Mouse (Mus musculus) CD4-positive, CD25-positive, alpha-beta regulatory T cell, adult 4 months (primary cell): Measurements from ENCODE around the gene Ptprg. TPM values are rescaled to one million over a fixed set of nuclear protein-coding genes. Genes with fewer than 3 reads are reported as not detected.

Experiments used
- ATAC-seq: one replicate; pipeline ENCODE4 v1.8.0; 2017
- polyA plus RNA-seq, 2 experiments: library from polyadenylated mRNA; unstranded; fragments of 100-300 nt; shearing (Covaris generic); gene quantifications; one replicate each; pipeline ENCODE4 v1.2.1; 2017

Ptprg gene
- polyA plus RNA-seq, 2 experiments from 2014 or later: not detected

DNA sequence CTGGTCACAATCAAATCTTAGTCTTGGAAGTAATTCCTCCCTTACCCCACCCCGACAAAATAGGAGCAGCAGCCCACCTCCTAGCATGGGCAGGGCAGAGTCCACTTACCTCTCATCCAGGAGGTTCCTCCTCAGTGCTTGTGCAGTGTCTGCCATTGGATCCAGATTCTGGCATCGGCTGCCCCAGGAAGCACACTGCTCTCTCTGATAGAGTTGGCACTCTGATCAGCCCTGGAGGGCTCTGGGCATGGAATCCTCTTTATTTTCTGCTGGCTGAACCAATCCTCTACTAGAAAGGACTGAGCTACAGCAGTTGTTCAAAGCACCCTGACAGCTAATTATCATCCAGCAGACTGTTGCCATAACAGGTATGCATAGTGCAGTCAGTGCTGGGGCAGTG lies 272.2 kb downstream of the Ptprg start:
- no peak for ATAC-seq

DNA sequence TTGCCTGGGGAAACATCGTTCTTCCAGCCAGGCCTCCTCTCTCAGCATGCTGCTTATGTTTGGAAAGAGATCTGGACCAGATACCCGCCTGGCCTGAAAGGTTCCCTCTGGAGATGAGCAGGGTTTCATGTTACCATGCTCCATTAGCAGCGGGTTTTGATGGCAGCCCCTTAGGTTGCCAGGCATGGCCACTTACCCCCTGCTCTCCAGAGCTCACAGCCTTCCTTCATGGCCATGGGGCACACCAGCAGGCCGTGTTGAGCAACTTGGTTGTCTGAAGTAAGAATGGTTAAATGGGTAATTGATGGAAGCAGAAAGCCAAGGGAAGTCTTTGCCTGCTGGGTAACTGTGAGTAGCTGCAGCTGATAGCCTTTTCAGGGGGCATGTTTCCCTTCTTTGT lies 274.8 kb downstream of the Ptprg start:
- ATAC-seq: no peak

GRCm38 (mm10) chr14:11833678-11834077 lies 280.3 kb downstream of the Ptprg start:
- ATAC-seq: no peak

GRCm38 (mm10) chr14:11835706-11836445 lies 282.5 kb downstream of the Ptprg start:
- ATAC-seq: no peak

DNA sequence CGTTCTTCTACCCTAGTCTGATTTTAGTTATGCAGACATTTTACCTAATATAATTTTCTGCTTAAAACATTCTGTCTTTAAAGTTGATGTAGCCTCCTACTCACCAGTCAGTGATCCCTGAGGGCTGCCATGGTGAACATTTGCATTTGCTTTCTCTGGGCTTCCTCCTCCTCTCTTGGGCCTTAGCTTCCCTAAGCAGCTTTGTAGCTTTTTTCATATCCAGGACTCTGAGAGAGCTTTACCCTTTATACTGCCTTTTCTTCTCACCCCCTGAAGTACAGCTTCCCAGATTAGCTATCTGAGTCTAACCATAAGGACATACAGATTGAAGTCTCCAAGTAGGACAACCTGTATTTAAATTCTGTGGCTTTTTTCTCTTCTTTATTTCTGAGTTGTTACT lies 284.4 kb downstream of the Ptprg start:
- no peak for ATAC-seq

- ATAC-seq: no peak
Measured at GRCm38 (mm10) chr14:11841621-11842020, 288.3 kb downstream of the Ptprg start.

DNA sequence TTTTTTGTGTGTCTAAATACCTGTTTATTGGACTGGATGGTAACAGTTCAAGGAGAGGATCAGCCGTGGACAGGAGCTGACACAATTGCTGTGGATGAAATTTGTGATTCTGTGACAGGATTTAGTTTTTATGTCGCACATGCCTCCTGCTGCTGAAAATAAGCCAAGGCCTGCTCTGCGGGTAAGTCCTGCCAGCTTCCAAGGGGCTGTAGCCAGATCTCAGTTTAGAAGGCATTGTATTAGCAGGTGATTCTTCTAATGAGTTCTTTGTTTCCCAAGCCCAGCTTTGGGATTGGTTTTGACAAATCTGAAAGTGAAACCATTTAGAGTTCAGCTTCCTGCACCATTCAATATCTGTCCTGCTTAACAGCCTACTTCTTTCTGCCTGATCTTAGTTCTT lies 299.6 kb downstream of the Ptprg start:
- ATAC-seq: no peak

- no peak for ATAC-seq
Measured at GRCm38 (mm10) chr14:11855499-11855898, 302.2 kb downstream of the Ptprg start.

DNA sequence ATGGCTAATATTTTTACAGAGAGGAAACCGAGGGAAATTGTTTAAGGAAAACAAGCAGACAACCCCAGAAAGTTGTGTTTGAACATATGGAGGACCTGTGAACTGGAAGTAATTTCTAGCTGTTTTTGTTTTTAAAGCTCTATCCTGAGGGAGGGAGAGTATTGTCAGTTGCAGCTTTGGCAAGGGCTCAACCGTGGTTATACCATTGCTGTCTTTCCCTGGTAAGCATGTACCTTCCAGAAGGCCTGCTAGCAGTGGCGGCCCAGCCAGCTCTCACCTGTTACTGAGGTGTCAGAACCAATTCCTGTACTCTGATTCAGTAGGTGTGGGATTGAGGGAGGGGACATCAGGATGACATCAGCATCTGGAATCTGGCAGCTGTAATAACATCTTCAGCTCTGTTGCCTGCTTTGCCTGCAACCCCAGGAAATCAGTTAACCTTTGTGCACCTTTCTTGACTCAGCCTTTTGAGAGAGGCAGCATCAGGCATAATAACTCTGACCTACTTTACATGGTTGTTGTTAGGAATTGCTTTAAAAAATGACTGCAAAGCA lies 304.7 kb downstream of the Ptprg start:
- no peak for ATAC-seq

DNA sequence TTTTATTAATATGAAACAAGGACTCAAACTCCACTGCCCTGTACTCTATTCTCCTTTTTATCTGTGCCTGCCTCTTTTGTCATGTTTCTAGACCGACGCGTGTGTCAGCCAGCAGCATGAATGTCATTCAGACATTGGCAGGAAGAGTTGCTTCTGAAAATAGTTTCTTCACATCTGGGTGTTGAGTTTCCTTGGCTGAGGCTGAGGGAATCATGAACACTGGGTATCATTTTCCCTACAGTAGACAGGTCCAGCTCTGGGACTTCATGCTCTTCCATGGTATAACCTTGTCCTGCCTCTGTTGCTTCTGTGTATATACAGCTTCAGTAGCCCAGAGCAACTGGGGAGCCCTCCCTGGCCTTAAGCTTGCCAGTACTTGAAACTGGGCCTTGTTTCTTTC lies 310.0 kb downstream of the Ptprg start:
- ATAC-seq: no peak

DNA sequence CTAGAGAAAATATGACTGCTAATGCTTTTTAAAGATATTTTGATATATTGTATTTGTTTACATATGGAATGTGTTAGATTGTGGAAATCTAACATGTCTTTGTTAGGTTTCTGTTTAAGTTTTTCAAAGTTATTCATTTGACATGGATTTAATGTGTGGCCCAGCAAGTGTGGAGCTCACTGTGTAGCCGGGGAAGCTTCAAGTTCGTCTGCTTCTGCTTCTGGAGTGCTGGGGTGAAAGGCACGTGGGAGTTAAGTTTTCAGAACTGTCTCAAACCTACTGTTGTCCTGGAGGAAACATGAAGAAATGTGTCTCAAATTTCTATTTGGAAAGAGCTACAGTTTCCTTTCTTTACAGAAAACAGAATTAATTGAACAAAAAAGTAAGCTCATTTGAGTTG lies 311.5 kb downstream of the Ptprg start:
- ATAC-seq: no peak

- ATAC-seq: no peak
Measured at GRCm38 (mm10) chr14:11865332-11865731, 312.0 kb downstream of the Ptprg start.

DNA sequence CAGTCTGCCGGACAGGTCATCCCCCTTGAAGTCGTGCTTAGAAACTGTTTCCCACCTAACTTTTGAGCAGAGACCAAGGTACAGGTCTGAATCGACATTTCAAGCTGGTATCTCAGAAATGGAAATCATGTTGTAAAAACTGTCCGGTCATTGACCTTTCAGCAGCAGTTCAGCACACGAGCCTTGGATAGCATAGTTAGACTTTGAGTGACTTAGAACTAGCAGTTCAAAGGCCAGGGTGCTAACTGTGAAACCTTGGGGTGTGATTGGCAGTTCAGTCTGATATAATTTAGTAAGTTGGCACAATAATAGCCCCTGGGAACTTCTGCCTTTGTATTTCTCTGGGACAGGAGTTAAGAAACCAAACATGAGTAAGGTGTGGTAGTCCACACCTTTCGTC lies 312.5 kb downstream of the Ptprg start:
- no peak for ATAC-seq

- ATAC-seq: no peak
Measured at GRCm38 (mm10) chr14:11866416-11866815, 313.1 kb downstream of the Ptprg start.

GRCm38 (mm10) chr14:11868636-11869035 lies 315.3 kb downstream of the Ptprg start:
- no peak for ATAC-seq

DNA sequence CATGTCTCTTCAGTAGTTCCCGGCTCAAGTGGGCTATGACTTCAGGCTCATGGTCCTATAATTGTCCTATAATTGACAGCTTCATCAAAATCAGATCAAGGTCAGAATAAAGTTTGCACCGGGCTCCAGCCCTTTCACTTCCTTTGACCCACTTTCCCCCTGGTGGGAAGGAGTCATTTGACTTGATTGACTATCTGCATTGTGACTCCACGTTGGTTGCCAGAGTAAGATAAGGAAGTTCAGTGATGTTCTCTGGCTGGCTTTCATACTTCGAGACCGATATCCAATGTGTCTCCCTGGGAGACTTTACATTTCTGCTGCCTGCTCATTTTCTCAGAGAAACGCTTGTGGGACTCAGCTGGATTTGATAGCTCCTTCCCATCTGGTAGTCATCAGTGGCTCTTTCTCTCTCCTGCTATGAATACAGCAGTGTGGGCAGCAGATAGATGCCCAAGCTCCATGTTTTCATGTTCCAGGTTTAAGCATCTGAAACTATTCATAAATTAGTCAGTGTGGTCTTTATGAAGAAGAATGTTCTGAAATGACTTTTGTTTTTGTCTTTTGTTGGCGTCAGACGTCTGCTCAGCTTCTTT lies 318.5 kb downstream of the Ptprg start:
- no peak for ATAC-seq

DNA sequence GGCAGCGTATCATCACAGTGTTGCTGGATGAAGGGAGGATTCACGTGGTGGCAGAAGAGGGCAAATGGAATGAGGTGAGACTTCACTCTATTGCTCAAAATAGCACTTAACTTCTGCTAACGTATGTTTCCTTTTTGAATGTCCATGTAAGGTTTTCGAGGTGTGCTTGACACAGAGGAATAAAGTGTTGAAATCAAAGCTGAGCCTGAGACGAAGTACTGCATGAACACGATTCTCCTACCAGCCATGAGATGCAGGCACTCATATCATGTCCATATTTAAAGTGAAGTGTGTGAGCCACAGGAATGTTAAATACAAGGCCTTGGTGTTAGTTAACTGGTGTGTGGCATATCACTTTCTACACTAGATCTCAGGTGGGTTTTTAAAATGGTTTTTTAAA lies 320.9 kb downstream of the Ptprg start:
- ATAC-seq: no peak

GRCm38 (mm10) chr14:11874960-11875889 lies 321.9 kb downstream of the Ptprg start:
- no peak for ATAC-seq

DNA sequence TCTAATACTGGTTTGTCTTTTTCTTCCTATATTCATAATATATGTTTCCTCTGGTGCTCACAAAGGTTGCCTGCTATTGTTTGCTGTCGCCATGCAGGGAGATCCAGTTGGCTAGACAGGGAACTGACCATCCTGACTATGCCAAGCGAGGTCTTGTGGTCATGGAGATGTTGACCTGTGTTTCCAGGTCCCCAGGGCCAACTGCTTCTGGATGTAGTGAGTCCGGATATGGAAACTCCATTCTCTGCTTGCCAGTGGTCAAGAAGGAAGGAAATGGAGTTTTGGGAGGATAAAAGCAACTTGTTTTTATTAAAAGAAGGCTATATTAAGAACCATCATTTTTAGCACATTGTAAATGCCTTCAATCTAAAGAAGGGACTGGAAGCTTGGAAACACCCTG lies 327.8 kb downstream of the Ptprg start:
- ATAC-seq: no peak

- no peak for ATAC-seq
Measured at GRCm38 (mm10) chr14:11883142-11883921, 330.0 kb downstream of the Ptprg start.

GRCm38 (mm10) chr14:11883995-11884394 lies 330.7 kb downstream of the Ptprg start:
- ATAC-seq: no peak

GRCm38 (mm10) chr14:11886417-11886816 lies 333.1 kb downstream of the Ptprg start:
- no peak for ATAC-seq
